Mouse (Mus musculus): ENCODE results near the gene Hist1h2ak. TPM values are rescaled to one million over a fixed set of nuclear protein-coding genes. Genes with fewer than 3 reads are reported as not detected.
"Not testable (repeated sequence)": the region's sequence is repeated elsewhere in the genome, so short reads cannot be mapped to it uniquely, and the experiment has no call there.

The Hist1h2ak gene
- polyA plus RNA-seq, 1 experiment from 2014 or later: 19.9 TPM

DNA sequence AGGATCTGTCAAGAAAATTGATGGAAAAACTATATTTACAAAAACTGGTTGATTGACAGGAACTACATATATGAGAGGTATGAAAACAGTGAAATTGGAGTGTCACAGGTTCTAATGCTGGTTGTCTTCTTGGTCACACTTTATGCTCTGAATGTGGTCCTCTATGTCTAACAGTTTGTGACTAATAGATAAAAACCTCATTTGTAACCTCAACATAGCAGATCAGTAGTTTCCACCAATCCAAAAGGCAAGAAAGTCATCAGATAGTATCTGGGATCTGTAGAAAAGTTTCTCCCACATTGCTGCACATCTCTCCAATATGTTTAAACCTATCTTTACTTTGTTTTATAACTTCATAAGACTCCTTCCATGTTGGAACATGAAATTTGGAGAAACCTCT lies 2.2 kb downstream of the Hist1h2ak start:
- DNase-seq (ENCODE audit: low spot score): no peak
- Histone ChIP-seq H3K4me1 (peaks cover 60% of the 10 kb centered on the region), H3K36me3 (no peaks in the 10 kb centered on the region), H3K27ac (replicated peaks) (peak overlapping the region; percentile 91), H3K9me3 (replicated peaks) (no peaks in the 10 kb centered on the region), H3K4me3 (no peak overlapping the region), H3K27me3 (ENCODE audit: low read depth, poor library complexity, severe bottlenecking) (no peaks in the 10 kb centered on the region)

DNA sequence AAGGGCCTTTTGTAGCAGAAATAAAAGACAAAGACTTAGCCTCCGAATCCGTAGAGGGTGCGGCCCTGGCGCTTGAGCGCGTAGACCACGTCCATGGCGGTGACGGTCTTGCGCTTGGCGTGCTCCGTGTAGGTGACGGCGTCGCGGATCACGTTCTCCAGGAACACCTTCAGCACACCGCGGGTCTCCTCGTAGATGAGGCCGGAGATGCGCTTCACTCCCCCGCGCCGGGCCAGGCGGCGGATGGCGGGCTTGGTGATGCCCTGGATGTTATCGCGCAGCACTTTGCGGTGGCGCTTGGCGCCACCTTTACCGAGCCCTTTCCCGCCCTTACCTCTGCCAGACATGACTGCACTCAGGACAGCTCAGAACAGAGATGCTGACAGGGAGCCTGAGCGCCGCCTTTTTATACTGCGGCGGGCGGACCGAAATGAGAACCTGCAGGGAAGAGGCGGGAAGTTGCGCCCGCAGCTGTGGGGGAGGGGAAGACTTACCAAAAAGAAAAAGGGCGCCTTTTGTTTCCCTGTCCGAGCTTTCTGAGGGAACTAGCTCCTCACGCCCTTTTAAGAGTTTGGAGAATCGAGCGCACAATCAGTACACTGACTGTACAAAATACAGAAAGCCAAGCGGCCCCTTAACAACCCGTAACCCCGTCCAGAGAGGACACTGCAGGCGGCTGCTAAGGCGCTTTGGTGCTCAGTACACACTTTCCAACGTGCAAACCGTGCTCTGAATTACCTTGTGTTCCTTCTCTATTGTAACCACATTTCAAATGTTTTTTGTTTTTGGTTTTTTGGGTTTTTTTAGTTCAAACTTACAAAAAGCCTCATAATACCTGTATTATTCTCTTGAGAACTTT lies 3.2 kb downstream of the Hist1h2ak start, which contains the start of gene Hist1h4k:
Hist1h4k (minus strand) TSS at position 347 of the 859 bp plus-strand sequence.
- DNase-seq (ENCODE audit: low spot score): peak; percentile 94
- peaks cover 53% of the 10 kb centered on the region for H3K4me1 ChIP-seq
- H3K36me3 ChIP-seq; H3K27me3 ChIP-seq (ENCODE audit: low read depth, poor library complexity, severe bottlenecking); H3K9me3 ChIP-seq (replicated peaks): not testable (repeated sequence)
- under 1% methylated on average over 49 of the region's 56 CpGs for WGBS
- H3K4me3 ChIP-seq: peak within 1 kb of the TSS; percentile 61
- peak within 1 kb of the TSS; percentile 91 for H3K27ac ChIP-seq (replicated peaks)

DNA sequence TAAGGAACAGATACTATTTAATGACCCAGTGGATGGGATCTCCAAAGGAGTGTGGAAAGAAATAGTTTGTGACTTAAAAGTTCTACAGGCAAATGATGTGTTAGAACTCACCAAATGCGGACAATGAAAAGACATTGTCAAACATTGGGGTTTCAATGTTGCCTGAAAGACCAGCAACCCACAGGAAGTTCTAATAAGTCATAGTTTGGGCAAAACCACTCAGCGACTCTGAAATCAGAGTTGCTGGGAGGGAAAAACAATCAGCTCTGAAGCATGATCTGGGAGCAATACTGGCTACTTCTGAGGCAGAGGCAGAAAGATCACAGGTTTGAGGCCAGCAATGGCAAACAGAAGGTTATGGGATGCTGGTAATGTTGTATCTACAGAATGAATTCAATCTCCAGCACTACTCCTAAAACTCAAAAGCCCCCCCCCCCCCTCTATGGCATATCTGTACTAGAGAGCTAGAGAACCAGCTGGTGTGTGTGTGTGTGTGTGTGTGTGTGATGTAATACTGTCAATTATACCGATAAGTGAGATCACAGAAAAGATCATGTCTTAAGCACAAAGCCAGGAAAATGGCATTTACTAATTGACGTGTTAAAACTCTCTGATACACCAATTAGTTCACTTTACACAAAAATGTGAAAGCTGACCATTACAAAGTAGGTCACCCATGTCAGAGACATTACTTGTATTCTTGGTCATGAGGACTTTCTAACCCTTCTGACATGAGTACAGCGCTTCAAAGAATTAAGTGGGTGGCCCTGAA lies 4.1 kb downstream of the Hist1h2ak start:
- 6% methylated on average over 5 of the region's 5 CpGs for WGBS
- peak; percentile 58 for DNase-seq (ENCODE audit: low spot score)
- Histone ChIP-seq H3K4me3 (peak overlapping the region; percentile 61), H3K4me1 (peaks cover 45% of the 10 kb centered on the region), H3K27ac (replicated peaks) (peak overlapping the region; percentile 91), H3K27me3 (ENCODE audit: low read depth, poor library complexity, severe bottlenecking) (no peaks in the 10 kb centered on the region), H3K9me3 (replicated peaks) (no peaks in the 10 kb centered on the region), H3K36me3 (no peaks in the 10 kb centered on the region)

DNA sequence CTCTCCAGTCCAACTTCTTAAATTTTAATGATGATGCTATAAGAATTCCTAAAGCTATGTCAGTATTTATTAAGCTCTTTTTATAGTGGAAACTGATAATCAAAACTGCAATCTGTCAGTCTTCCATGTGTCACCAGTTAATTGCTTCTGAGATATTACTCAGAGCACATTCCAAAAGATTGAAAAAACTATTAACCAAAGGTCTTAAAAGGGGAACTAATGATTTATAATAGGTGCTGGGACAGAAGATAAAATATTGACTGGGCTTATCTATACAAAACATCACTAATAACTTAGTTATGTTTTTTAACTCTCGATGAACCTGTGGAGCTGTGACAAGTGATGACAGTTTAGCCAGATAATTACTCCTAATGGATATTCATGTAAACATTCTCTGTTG lies 8.6 kb downstream of the Hist1h2ak start:
- 87% methylated on average over 1 of the region's 1 CpGs for WGBS
- no peak overlapping the region for H3K27ac ChIP-seq (replicated peaks)
- peaks cover 20% of the 10 kb centered on the region for H3K4me1 ChIP-seq
- no peak overlapping the region for H3K4me3 ChIP-seq
- DNase-seq (ENCODE audit: low spot score): no peak
- H3K36me3 ChIP-seq: no peaks in the 10 kb centered on the region
- H3K9me3 ChIP-seq (replicated peaks): no peaks in the 10 kb centered on the region
- H3K27me3 ChIP-seq (ENCODE audit: low read depth, poor library complexity, severe bottlenecking): no peaks in the 10 kb centered on the region

DNA sequence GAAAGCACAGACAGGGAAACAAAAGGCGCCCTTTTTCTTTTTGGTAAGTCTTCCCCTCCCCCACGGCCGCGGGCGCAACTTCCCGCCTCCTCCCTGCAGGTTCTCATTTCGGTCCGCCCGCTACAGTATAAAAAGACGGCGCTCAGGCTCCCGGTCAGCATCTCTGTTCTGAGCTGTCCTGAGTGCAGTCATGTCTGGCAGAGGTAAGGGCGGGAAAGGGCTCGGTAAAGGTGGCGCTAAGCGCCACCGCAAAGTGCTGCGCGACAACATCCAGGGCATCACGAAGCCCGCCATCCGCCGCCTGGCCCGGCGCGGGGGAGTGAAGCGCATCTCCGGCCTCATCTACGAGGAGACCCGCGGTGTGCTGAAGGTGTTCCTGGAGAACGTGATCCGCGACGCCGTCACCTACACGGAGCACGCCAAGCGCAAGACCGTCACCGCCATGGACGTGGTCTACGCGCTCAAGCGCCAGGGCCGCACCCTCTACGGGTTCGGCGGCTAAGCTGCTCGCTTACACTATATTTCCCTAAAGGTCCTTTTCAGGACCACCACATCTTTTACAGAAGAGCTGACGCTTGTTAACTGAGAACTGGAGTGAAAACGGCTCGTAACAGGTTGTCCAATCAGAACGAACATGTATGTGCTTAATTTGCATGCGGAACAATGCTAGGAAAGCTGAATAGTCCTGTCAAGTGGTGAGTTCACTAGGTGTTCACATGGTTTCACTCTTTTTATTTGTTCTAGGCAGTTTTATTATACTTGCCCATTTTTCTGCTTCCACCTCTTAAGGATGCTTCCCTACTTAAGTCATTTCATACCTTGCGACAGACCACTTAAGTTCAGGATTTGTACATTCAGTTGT lies 18.5 kb downstream of the Hist1h2ak start, which contains the start of gene Hist1h4j:
Hist1h4j (plus strand) TSS at position 159 of the 862 bp plus-strand sequence.
- Histone ChIP-seq H3K4me3 (peak within 1 kb of the TSS; percentile 60), H3K27ac (replicated peaks) (peak within 1 kb of the TSS; percentile 99), H3K4me1 (peaks cover 32% of the 10 kb centered on the region)
- peak; percentile 94 for DNase-seq (ENCODE audit: low spot score)
- WGBS: under 1% methylated on average over 52 of the region's 56 CpGs
- H3K36me3 ChIP-seq; H3K27me3 ChIP-seq (ENCODE audit: low read depth, poor library complexity, severe bottlenecking); H3K9me3 ChIP-seq (replicated peaks): not testable (repeated sequence)

DNA sequence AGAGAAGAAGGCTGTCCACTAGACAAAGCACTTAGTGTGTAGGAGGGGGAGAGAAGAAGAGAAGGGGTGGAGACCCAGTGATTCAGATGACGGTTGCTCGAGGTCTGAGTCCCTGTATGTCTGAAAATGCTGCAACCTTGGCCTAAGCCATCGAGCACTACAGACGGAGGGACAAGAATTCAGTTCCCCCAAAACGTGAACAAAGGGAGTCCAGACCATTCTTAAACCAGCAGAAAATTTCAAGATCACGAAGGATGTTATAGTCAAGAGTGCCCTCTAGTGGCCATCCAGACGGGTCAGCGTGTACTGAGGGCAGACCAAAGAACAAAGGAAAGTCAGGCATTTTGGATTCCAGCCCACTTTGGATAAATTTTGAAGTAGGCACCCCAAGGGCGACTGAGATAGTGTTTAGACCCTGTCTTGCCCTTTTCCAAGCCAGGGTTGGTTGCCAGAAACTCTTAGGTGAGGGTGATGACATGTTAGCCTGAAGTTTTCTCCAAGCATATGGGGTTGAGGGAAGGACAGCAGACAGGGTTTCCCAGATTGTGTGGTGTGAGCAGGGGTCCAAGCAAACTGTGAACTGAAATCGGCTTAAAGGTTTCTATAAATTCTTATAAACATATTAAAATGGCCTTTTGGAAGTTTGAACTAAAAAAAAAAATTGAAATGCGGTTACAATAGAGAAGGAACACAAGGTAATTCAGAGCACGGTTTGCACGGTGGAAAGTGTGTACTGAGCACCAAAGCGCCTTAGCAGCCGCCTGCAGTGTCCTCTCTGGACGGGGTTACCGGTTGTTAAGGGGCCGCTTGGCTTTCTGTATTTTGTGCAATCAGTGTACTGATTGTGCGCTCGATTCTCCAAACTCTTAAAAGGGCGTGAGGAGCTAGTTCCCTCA lies 19.4 kb downstream of the Hist1h2ak start:
- Histone ChIP-seq H3K27me3 (ENCODE audit: low read depth, poor library complexity, severe bottlenecking) (no peaks in the 10 kb centered on the region), H3K9me3 (replicated peaks) (no peaks in the 10 kb centered on the region), H3K4me1 (peaks cover 32% of the 10 kb centered on the region), H3K4me3 (peak overlapping the region; percentile 60), H3K36me3 (no peaks in the 10 kb centered on the region), H3K27ac (replicated peaks) (peak overlapping the region; percentile 99)
- 0% methylated on average over 21 of the region's 21 CpGs for WGBS
- peak; percentile 87 for DNase-seq (ENCODE audit: low spot score)

DNA sequence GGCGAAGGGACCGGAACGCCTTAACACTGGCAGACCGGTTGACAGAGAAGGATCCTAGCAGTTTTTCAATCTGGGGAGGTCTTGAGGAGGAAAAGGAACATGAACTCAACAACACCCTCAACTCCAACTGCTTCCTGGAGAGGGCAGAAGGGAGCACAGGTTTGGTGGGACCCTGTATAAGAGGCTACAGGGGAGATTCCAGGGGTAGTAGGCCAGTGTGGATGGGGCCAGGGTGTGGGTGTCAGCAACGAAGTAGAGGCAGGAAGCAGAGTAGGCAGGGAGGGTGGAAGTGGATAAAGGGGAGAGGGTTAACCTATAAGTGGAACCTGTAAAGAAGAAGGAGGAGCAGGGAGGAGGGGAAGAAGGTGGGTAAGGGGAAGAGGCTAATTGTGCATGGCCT lies 20.2 kb downstream of the Hist1h2ak start:
- 59% methylated on average over 5 of the region's 5 CpGs for WGBS
- peak; percentile 48 for DNase-seq (ENCODE audit: low spot score)
- Histone ChIP-seq H3K4me1 (peaks cover 32% of the 10 kb centered on the region), H3K4me3 (peak overlapping the region; percentile 60; the same call in 1 of the 2 replicates), H3K27ac (replicated peaks) (peak overlapping the region; percentile 99), H3K27me3 (ENCODE audit: low read depth, poor library complexity, severe bottlenecking) (no peaks in the 10 kb centered on the region), H3K9me3 (replicated peaks) (no peaks in the 10 kb centered on the region), H3K36me3 (no peaks in the 10 kb centered on the region)

DNA sequence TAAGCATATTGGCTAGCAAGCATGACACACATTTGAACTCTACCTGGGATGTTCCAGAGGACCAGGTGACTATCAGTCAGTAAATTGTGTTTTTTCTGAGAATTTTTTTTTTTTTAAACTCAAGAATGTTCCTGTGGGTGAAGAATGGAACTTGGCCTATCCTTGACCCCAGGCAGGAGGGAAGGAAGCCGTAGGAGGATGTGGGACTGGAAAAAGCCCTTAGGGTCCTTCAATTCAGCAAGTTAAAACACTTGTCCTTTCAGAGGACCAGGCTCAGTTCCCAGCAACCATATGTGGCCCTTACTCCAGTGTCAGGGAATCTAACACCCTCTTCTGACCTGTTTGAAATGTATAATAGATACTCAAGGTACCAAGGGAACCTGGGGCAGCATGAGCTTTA lies 24.1 kb downstream of the Hist1h2ak start:
- no peaks in the 10 kb centered on the region for H3K9me3 ChIP-seq (replicated peaks)
- H3K27ac ChIP-seq (replicated peaks): no peak overlapping the region
- H3K4me1 ChIP-seq: peaks cover 36% of the 10 kb centered on the region
- 74% methylated on average over 1 of the region's 1 CpGs for WGBS
- H3K27me3 ChIP-seq (ENCODE audit: low read depth, poor library complexity, severe bottlenecking): no peaks in the 10 kb centered on the region
- H3K36me3 ChIP-seq: no peaks in the 10 kb centered on the region
- DNase-seq (ENCODE audit: low spot score): no peak
- no peak overlapping the region for H3K4me3 ChIP-seq

DNA sequence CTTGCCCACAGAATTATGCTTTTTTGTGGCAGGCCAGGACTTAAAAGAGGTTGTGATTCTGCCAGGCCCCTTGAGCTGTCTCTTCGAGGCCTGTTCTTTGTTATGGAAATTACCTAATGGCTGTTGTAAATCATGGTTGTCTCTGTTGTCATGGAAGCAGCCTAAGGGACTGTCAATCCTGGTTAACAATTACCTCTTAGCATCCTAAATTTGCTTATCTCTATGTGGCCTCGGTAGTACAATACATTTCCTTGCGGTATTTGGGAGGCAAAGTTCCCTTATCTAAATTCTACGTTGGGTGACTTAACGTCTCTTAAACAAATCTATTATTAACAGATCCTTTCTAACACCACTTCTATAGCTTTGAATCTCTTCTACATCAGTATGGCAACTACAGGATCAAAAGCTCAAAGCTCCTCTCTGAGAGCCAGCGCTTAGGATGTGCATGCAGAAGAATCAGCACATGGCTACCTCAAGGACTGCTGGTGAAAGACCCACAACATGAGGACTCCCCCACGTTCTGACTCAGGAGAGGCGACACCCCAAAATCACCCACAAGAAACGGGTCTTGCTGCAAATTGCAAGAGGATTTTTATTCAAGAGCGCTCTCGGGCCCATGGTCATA lies 25.6 kb downstream of the Hist1h2ak start:
- 23% methylated on average over 11 of the region's 11 CpGs for WGBS
- Histone ChIP-seq H3K9me3 (replicated peaks) (no peaks in the 10 kb centered on the region), H3K36me3 (no peaks in the 10 kb centered on the region), H3K27me3 (ENCODE audit: low read depth, poor library complexity, severe bottlenecking) (no peaks in the 10 kb centered on the region), H3K27ac (replicated peaks) (peak overlapping the region; percentile 82), H3K4me3 (peak overlapping the region; percentile 24), H3K4me1 (peaks cover 23% of the 10 kb centered on the region)
- peak; percentile 47 for DNase-seq (ENCODE audit: low spot score)

DNA sequence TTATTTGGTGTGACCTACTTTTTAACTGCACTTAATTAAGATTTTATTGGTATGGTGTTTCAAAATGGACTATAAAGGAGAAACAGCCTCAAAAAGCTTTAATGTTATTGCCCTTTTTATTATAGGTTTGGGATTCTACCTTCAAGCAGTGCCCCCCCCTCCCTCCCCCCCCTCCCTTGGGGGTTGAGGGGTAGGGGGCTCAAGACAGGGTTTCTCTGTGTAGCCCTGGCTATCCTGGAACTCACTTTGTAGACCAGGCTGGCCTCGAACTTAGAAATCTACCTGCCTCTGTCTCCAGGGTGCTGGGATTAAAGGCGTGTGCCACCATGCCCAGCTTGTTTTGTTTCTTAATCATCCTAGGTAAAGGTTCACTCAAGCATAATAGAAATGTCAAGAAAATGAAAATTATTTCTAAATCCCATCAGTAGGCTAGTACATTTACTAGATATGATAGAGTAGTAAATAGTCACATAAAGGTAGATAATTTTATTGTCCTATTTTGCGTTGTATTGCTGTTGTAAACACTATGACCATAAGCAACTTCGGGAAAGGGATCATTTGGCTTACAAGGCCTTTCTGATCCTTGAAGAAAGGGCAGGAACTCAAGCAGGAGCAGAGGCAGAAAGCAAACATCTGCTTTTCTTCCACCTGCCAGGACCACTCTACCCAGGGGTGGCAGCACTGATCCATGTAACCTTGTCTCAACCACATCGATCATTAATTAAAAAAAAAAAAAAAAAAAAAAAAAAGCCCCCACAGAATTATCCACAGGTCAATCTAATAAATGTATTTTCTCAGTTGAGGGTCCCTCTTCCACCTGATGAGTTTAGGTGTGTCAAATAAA lies 30.4 kb downstream of the Hist1h2ak start:
- H3K27ac ChIP-seq (replicated peaks): peak overlapping the region; percentile 97
- no peaks in the 10 kb centered on the region for H3K9me3 ChIP-seq (replicated peaks)
- H3K36me3 ChIP-seq: no peaks in the 10 kb centered on the region
- peaks cover 54% of the 10 kb centered on the region for H3K4me1 ChIP-seq
- WGBS: 38% methylated on average over 5 of the region's 5 CpGs
- DNase-seq (ENCODE audit: low spot score): peak; percentile 34
- H3K27me3 ChIP-seq (ENCODE audit: low read depth, poor library complexity, severe bottlenecking): no peaks in the 10 kb centered on the region
- peak overlapping the region; percentile 54 for H3K4me3 ChIP-seq
